23 mouse cellular contexts compared by ENCODE assay signal in genomic region chr19:14426920-14427319, GRCm38 (mm10).
DNase-seq lines count a peak whose midpoint lies in the region; ATAC-seq lines count a peak whose summit lies in the region.
"Had no signal": no experiment of that assay in that cellular context is flagged by ENCODE, and none has a peak within 500 bp of the region (broad histone marks: within the 10 kb centered on the region; RNA-seq: fewer than 3 reads in every experiment).

No protein-coding gene starts in this region.

- 23% methylated on average over 6 of the region's 6 CpGs for WGBS in forebrain, embryonic 13.5 days
- WGBS in forebrain, embryonic 11.5 days: 68% methylated on average over 6 of the region's 6 CpGs
- WGBS in hindbrain, embryonic 14.5 days: 39% methylated on average over 6 of the region's 6 CpGs
- 80% methylated on average over 6 of the region's 6 CpGs for whole genome bisulfite sequencing in hindbrain, embryonic 10.5 days

- H3K9ac ChIP-seq in forebrain, embryonic 13.5 days: no peak overlapping the region
- H3K9ac ChIP-seq in forebrain, embryonic 11.5 days (ENCODE audit: low read length): no peak overlapping the region
- H3K9ac ChIP-seq in hindbrain, embryonic 14.5 days: no peak overlapping the region
- H3K9ac ChIP-seq: forebrain, embryonic 15.5 days; heart, embryonic 13.5 days; liver, embryonic 15.5 days had no signal

- H3K27ac ChIP-seq in forebrain, embryonic 13.5 days: no peak overlapping the region
- no peak overlapping the region for H3K27ac ChIP-seq in forebrain, embryonic 11.5 days (ENCODE audit: low read depth, low read length)
- H3K27ac ChIP-seq in hindbrain, embryonic 14.5 days: no peak overlapping the region
- no peak overlapping the region for H3K27ac ChIP-seq in hindbrain, embryonic 10.5 days
- H3K27ac ChIP-seq: embryonic facial prominence, embryonic 10.5 days; forebrain, embryonic 15.5 days; heart, embryonic 13.5 days; liver, embryonic 15.5 days had no signal

- no peaks in the 10 kb centered on the region for H3K27me3 ChIP-seq in forebrain, embryonic 13.5 days
- no peaks in the 10 kb centered on the region for H3K27me3 ChIP-seq in forebrain, embryonic 11.5 days (ENCODE audit: control insufficient read depth, insufficient read depth, low read length)
- H3K27me3 ChIP-seq in hindbrain, embryonic 14.5 days (ENCODE audit: control insufficient read depth, insufficient read depth, low read length): no peaks in the 10 kb centered on the region
- H3K27me3 ChIP-seq in hindbrain, embryonic 10.5 days (ENCODE audit: insufficient read depth, poor library complexity, severe bottlenecking): no peaks in the 10 kb centered on the region
- H3K27me3 ChIP-seq: forebrain, embryonic 15.5 days; liver, embryonic 15.5 days had no signal

- H3K4me3 ChIP-seq in forebrain, embryonic 13.5 days: no peak overlapping the region
- H3K4me3 ChIP-seq in forebrain, embryonic 11.5 days (ENCODE audit: low read depth, low read length): no peak overlapping the region
- H3K4me3 ChIP-seq in hindbrain, embryonic 14.5 days (replicated peaks; ENCODE audit: low read length): no peak overlapping the region
- H3K4me3 ChIP-seq in hindbrain, embryonic 10.5 days: no peak overlapping the region
- H3K4me3 ChIP-seq: embryonic facial prominence, embryonic 10.5 days; forebrain, embryonic 15.5 days; heart, embryonic 13.5 days; liver, embryonic 15.5 days; myocyte had no signal

- ATAC-seq in forebrain, embryonic 13.5 days: peak; percentile 30; the same call in 1 of the 2 replicates
- no peak for ATAC-seq in forebrain, embryonic 11.5 days (replicated peaks; ENCODE audit: low FRiP score)
- ATAC-seq in hindbrain, embryonic 14.5 days (ENCODE audit: low FRiP score): peak; percentile 60; the same call in 1 of the 2 replicates
- ATAC-seq: CD4-positive, CD25-positive, alpha-beta regulatory T cell, adult 4 months; forebrain, embryonic 15.5 days; Patski had no signal

- intact Hi-C loops in left cerebral cortex, postnatal 10 days (cut with DNase I): no loop called here

- peaks cover 20% of the 10 kb centered on the region for H3K4me1 ChIP-seq in forebrain, embryonic 13.5 days
- H3K4me1 ChIP-seq in forebrain, embryonic 11.5 days (replicated peaks; ENCODE audit: control insufficient read depth, insufficient read depth, low read length): peaks cover 6% of the 10 kb centered on the region; the same call in 1 of the 2 replicates
- H3K4me1 ChIP-seq in hindbrain, embryonic 14.5 days (replicated peaks; ENCODE audit: control insufficient read depth, insufficient read depth, low read length): 0 out of 2 replicates have a peak, but pooled peaks cover 8% of the 10 kb centered on the region
- peaks cover 13% of the 10 kb centered on the region for H3K4me1 ChIP-seq in hindbrain, embryonic 10.5 days (replicated peaks)

- no peaks in the 10 kb centered on the region for H3K9me3 ChIP-seq in forebrain, embryonic 13.5 days (replicated peaks)
- H3K9me3 ChIP-seq in forebrain, embryonic 11.5 days (ENCODE audit: control insufficient read depth, low read length): no peaks in the 10 kb centered on the region
- H3K9me3 ChIP-seq in hindbrain, embryonic 14.5 days (ENCODE audit: control insufficient read depth, low read length): no peaks in the 10 kb centered on the region
- no peaks in the 10 kb centered on the region for H3K9me3 ChIP-seq in hindbrain, embryonic 10.5 days
- H3K9me3 ChIP-seq: embryonic facial prominence, embryonic 10.5 days; forebrain, embryonic 15.5 days; heart, embryonic 13.5 days; liver, embryonic 15.5 days had no signal

- no peak overlapping the region for H3K4me2 ChIP-seq in forebrain, embryonic 13.5 days
- no peak overlapping the region for H3K4me2 ChIP-seq in forebrain, embryonic 11.5 days (ENCODE audit: low read depth, low read length, severe bottlenecking)
- no peak overlapping the region for H3K4me2 ChIP-seq in hindbrain, embryonic 14.5 days (replicated peaks)
- H3K4me2 ChIP-seq: forebrain, embryonic 15.5 days; liver, embryonic 15.5 days; midbrain, embryonic 11.5 days had no signal

- no peaks in the 10 kb centered on the region for H3K36me3 ChIP-seq in forebrain, embryonic 13.5 days (ENCODE audit: poor library complexity, severe bottlenecking)
- H3K36me3 ChIP-seq in forebrain, embryonic 11.5 days (ENCODE audit: control insufficient read depth, insufficient read depth, low read length): no peaks in the 10 kb centered on the region
- no peaks in the 10 kb centered on the region for H3K36me3 ChIP-seq in hindbrain, embryonic 14.5 days (replicated peaks; ENCODE audit: control insufficient read depth, insufficient read depth)
- no peaks in the 10 kb centered on the region for H3K36me3 ChIP-seq in hindbrain, embryonic 10.5 days
- H3K36me3 ChIP-seq: embryonic facial prominence, embryonic 10.5 days; forebrain, embryonic 15.5 days; heart, embryonic 13.5 days; liver, embryonic 15.5 days had no signal

- no peak for DNase-seq in forebrain, embryonic 11.5 days (ENCODE audit: low spot score)
- DNase-seq in hindbrain, embryonic 14.5 days (ENCODE audit: low spot score): no peak
- DNase-seq in hindbrain, embryonic 10.5 days (ENCODE audit: low spot score): no peak
- peak; percentile 24 for DNase-seq in retina, postnatal 1 day
- no peak for DNase-seq in retina, embryonic 14.5 days (ENCODE audit: low spot score)
- no peak for DNase-seq in lung, postnatal 36 days
- no peak for DNase-seq in left cerebral cortex, postnatal 10 days (ENCODE audit: extremely low spot score in 1 of 2, low spot score in 2 of 2)
- DNase-seq: adrenal gland, adult 8-10 months; cerebellum, adult 9-10 months; kidney, adult 11 months; kidney, postnatal 36 days; layer of hippocampus, adult 9-11 months; right cerebral cortex, postnatal 25 days; thymus, adult 2 months had no signal
